Mouse (Mus musculus) limb, embryonic 15.5 days (tissue): ENCODE measurements around the gene Wasf2. TPM values are rescaled to one million over a fixed set of nuclear protein-coding genes. Genes with fewer than 3 reads are reported as not detected.

ENCODE experiments used
- ATAC-seq: fragments of 200-750 bp; cut with Nextera tagmentation; 2 replicates; pipeline ENCODE4 v1.8.0; 2017; ENCODE audit warnings: low read depth, moderate TSS enrichment; ENCODE audit not compliant: insufficient number of reproducible peaks, low FRiP score, low TSS enrichment
- H3K27ac ChIP-seq: fragments of 300-500 bp; sonication (generic); 2 replicates; pipeline ENCODE4 v1.5.1; 2015; ENCODE audit warnings: moderate library complexity, mild to moderate bottlenecking, inconsistent platforms
- H3K27me3 ChIP-seq: fragments of 300-500 bp; sonication (generic); 2 replicates; pipeline ENCODE4 v1.6.1; 2015; ENCODE audit warnings: inconsistent platforms
- H3K36me3 ChIP-seq: fragments of 300-500 bp; sonication (generic); 2 replicates; pipeline ENCODE4 v1.6.1; 2015; ENCODE audit warnings: inconsistent platforms
- H3K4me1 ChIP-seq: fragments of 300-500 bp; sonication (generic); 2 replicates; pipeline ENCODE4 v1.6.1; 2015; ENCODE audit warnings: inconsistent platforms
- H3K4me2 ChIP-seq: fragments of 300-500 bp; sonication (generic); 2 replicates; pipeline ENCODE4 v1.6.1; 2015; ENCODE audit warnings: mild to moderate bottlenecking, inconsistent platforms
- H3K4me3 ChIP-seq: fragments of 300-500 bp; sonication (generic); 2 replicates; pipeline ENCODE4 v1.5.1; 2015; ENCODE audit warnings: mild to moderate bottlenecking, inconsistent platforms
- H3K9ac ChIP-seq: fragments of 300-500 bp; sonication (generic); 2 replicates; pipeline ENCODE4 v1.6.1; 2015; ENCODE audit warnings: inconsistent platforms
- H3K9me3 ChIP-seq: fragments of 300-500 bp; sonication (generic); 2 replicates; pipeline ENCODE4 v1.6.1; 2016; ENCODE audit warnings: inconsistent platforms
- WGBS: fragments of 180-500 bp; shearing (Covaris S2); methylation state at CpG from one replicate; pipeline ENCODE4 v1.1.7; 2015; 5-methylcytosine and 5-hydroxymethylcytosine counted together
- polyA plus RNA-seq: library from polyadenylated mRNA; unstranded; fragments of >200 nt; fragmentation: Nextera tagmentation; extraction: Ambion mirVana; gene quantifications from 2 replicates; pipeline ENCODE4 v1.2.1, GENCODE M21; 2015

Gene Wasf2
- polyA plus RNA-seq, result 117 and 129 TPM in 2 replicates

- under 1% methylated on average over 63 of the region's 65 CpGs for WGBS
- H3K9ac ChIP-seq, result peak within 1 kb of the TSS; percentile 93
- peak within 1 kb of the TSS; percentile 95 for H3K4me3 ChIP-seq
- H3K27me3 ChIP-seq, result no peaks in the 10 kb centered on the region
- H3K27ac ChIP-seq, result peak within 1 kb of the TSS; percentile 91
- peak within 1 kb of the TSS; percentile 78 for H3K4me2 ChIP-seq
- ATAC-seq, result peak; percentile 94
- peaks cover 14% of the 10 kb centered on the region for H3K4me1 ChIP-seq
- no peaks in the 10 kb centered on the region for H3K9me3 ChIP-seq
- H3K36me3 ChIP-seq, result peaks cover 6% of the 10 kb centered on the region; the same call in 1 of the 2 replicates
Measured at GRCm38 (mm10) chr4:133129931-133130889, at the start of gene Wasf2. Gene Wasf2 (plus strand): TSS chr4:133130505.

DNA sequence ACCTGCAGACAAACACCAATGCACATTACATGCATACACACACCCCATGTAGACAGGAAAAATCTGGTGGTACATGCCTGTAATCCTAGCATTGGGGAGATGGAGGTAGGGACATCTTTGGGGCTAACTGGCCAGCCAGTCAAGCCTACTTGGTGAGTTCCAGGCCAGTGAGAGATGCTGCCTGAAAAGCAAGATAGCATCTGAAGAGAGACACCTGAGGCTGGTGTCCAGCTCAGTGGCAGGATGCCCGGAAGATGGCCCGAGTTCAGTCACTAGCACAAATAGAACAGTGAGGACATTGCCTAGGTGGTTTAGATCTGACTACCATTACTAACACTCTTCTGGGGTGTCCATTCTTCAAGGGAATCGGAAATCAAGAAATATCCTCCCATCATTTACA lies 49.4 kb upstream of the Wasf2 start:
- 89% methylated on average over 3 of the region's 3 CpGs for WGBS

GRCm38 (mm10) chr4:133082216-133082773 lies 48.0 kb upstream of the Wasf2 start:
- no peak for ATAC-seq
- H3K27me3 ChIP-seq, result no peaks in the 10 kb centered on the region
- no peak overlapping the region for H3K4me2 ChIP-seq
- H3K4me3 ChIP-seq, result no peak overlapping the region
- H3K4me1 ChIP-seq, result peaks cover 55% of the 10 kb centered on the region
- 67% methylated on average over 6 of the region's 6 CpGs for WGBS
- no peak overlapping the region for H3K9ac ChIP-seq
- peak overlapping the region; percentile 51 for H3K27ac ChIP-seq
- H3K36me3 ChIP-seq, result peaks cover 33% of the 10 kb centered on the region
- no peaks in the 10 kb centered on the region for H3K9me3 ChIP-seq

More for the DNA sequence above, 49.4 kb upstream of the Wasf2 start:
- no peaks in the 10 kb centered on the region for H3K27me3 ChIP-seq
- no peak overlapping the region for H3K9ac ChIP-seq
- H3K9me3 ChIP-seq, result no peaks in the 10 kb centered on the region
- ATAC-seq, result no peak
- no peak overlapping the region for H3K4me3 ChIP-seq
- peaks cover 45% of the 10 kb centered on the region for H3K4me1 ChIP-seq
- H3K27ac ChIP-seq, result no peak overlapping the region
- H3K4me2 ChIP-seq, result no peak overlapping the region
- H3K36me3 ChIP-seq, result peaks cover 46% of the 10 kb centered on the region

DNA sequence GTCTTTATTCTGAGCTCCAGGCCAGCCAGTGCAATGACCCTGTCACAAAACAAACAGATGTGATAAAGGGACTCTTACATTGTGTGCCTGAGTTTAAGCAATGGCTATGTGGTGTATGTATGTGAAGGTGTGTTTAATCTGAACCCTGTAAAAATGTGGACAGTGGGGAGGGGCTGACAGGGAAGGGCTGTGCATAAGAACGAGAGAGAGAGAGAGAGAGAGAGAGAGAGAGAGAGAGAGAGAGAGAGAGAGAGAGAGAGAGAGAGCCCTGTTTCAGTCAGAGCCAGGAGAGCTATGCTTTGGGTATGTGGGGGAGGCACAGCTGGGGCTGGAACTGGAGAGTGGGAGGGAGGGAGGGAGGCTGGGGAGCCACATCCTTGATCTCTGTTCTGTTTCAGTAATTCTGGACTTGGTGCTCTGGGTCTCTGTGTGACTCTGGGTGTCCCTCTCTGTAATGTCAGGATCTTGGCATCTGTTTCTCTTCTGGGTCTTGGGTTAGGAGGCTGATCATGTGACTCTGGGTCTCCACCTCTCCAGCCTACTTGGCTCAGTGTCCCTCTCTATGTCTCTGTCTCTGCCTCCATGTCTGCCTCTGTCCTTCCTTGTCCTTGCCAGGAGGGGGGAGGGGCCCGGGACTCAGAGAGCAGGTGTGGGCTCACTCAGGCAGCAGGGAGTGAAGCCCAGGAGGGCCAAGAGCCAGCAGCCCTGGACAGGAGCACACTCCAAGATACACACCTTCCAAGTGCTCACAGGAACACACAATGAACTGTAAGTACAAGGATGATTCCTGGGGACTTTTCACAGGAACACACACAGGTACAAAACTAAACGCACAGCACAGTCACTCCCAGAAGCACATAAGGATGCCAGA lies 46.1 kb upstream of the Wasf2 start:
- WGBS, result 5% methylated on average over 3 of the region's 3 CpGs
- no peaks in the 10 kb centered on the region for H3K9me3 ChIP-seq
- H3K4me3 ChIP-seq, result peak overlapping the region; percentile 39; the same call in 1 of the 2 replicates
- peak; percentile 36; the same call in 1 of the 2 replicates for ATAC-seq
- peaks cover 59% of the 10 kb centered on the region for H3K4me1 ChIP-seq
- H3K9ac ChIP-seq, result 0 out of 2 replicates have a peak overlapping the region, but pooled peaks have one; percentile 42
- H3K27ac ChIP-seq, result peak overlapping the region; percentile 82
- peak overlapping the region; percentile 97; the same call in 1 of the 2 replicates for H3K4me2 ChIP-seq
- H3K36me3 ChIP-seq, result peaks cover 16% of the 10 kb centered on the region
- no peaks in the 10 kb centered on the region for H3K27me3 ChIP-seq

GRCm38 (mm10) chr4:133085011-133085782 lies 45.1 kb upstream of the Wasf2 start:
- Histone ChIP-seq H3K4me2 (peak overlapping the region; percentile 97), H3K9me3 (no peaks in the 10 kb centered on the region), H3K27ac (peak overlapping the region; percentile 82), H3K4me1 (peaks cover 68% of the 10 kb centered on the region), H3K4me3 (peak overlapping the region; percentile 39), H3K27me3 (no peaks in the 10 kb centered on the region), H3K9ac (peak overlapping the region; percentile 42), H3K36me3 (peaks cover 6% of the 10 kb centered on the region)
- no peak for ATAC-seq
- WGBS, result 2% methylated on average over 53 of the region's 53 CpGs

DNA sequence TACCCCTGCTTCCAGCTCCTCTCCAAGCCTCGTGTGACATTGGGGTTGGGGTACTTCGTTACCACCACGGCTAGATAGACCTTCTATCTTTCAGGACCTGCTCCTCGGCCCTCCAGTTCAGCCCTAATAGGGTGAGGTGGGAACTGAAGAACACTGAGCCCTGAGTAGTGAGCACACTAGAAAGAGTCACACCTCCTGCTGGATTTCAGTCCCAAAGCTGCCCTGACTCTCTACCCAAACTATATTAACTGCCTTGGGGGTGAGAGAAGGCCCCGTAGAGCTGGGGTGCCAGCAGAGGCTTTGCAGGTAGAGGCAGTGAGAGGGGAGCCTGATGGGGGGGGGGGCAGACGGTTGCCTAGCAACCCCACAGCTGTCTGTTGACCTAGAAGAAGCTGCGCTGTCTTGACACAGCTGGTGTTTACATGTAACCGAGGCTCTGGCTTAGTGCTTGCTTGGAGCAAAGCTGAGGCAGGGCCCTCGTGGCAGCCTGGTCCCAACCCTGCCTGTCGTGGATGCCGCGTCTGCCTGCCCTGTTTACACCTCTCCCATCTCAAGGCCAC lies 44.4 kb upstream of the Wasf2 start:
- Histone ChIP-seq H3K4me1 (peaks cover 75% of the 10 kb centered on the region), H3K9me3 (no peaks in the 10 kb centered on the region), H3K4me2 (peak overlapping the region; percentile 97), H3K27me3 (no peaks in the 10 kb centered on the region), H3K9ac (peak overlapping the region; percentile 42; the same call in 1 of the 2 replicates), H3K4me3 (peak overlapping the region; percentile 39; the same call in 1 of the 2 replicates), H3K36me3 (no peaks in the 10 kb centered on the region; the same call in 1 of the 2 replicates), H3K27ac (peak overlapping the region; percentile 82)
- no peak for ATAC-seq
- WGBS, result 13% methylated on average over 12 of the region's 12 CpGs

DNA sequence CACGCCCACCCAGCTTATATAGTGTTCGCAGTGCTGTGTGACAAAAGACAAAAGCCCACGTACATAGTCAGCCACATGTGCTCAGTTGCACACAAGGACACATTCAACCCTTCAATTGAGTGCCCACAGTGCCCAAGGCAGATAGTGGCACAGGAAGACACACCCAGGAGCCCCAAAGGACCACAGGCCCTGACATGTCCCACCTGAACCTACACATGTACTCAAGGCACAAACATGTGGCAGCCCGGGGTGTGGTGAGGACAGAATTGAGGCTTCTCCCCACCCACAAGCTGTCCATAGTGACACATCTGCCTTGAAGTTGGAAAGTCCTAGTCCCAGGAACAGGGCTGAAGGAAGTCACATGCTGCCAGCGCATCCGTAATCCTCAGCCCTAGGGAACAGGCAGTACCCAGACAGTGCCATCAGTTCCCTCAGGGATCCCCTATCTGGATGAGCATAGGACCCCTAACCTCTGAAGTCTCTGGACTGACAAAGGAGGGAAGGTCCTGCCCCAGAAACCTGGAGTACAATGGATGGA lies 43.1 kb upstream of the Wasf2 start:
- ATAC-seq, result no peak
- Histone ChIP-seq H3K36me3 (no peaks in the 10 kb centered on the region), H3K27ac (peak overlapping the region; percentile 80), H3K27me3 (no peaks in the 10 kb centered on the region), H3K4me3 (no peak overlapping the region), H3K9me3 (no peaks in the 10 kb centered on the region), H3K9ac (no peak overlapping the region), H3K4me2 (no peak overlapping the region), H3K4me1 (peaks cover 83% of the 10 kb centered on the region)
- 80% methylated on average over 6 of the region's 6 CpGs for WGBS

DNA sequence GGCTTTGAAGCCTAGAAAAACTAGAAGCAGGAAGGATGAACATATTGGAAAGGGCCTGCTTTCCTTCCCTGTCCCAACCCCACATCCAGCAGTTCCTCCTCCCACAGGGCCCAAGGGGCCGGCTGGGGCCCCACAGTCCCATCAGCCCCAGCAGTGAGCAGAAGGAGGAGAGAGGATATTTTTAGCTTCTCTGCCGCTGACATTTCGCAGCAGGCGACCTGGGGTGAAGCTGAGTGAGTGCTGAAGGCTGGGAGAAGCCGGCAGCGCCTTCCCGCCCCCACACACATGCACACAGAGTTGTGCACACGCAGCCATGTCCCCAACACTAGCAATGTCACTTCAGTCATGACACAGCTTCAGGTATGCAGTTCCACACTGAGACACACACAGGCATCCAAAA lies 42.5 kb upstream of the Wasf2 start:
- WGBS, result 27% methylated on average over 8 of the region's 8 CpGs
- peaks cover 84% of the 10 kb centered on the region for H3K4me1 ChIP-seq
- no peak overlapping the region for H3K4me2 ChIP-seq
- no peaks in the 10 kb centered on the region for H3K27me3 ChIP-seq
- no peak for ATAC-seq
- H3K9me3 ChIP-seq, result no peaks in the 10 kb centered on the region
- H3K9ac ChIP-seq, result no peak overlapping the region
- H3K27ac ChIP-seq, result peak overlapping the region; percentile 80
- no peaks in the 10 kb centered on the region for H3K36me3 ChIP-seq
- no peak overlapping the region for H3K4me3 ChIP-seq

DNA sequence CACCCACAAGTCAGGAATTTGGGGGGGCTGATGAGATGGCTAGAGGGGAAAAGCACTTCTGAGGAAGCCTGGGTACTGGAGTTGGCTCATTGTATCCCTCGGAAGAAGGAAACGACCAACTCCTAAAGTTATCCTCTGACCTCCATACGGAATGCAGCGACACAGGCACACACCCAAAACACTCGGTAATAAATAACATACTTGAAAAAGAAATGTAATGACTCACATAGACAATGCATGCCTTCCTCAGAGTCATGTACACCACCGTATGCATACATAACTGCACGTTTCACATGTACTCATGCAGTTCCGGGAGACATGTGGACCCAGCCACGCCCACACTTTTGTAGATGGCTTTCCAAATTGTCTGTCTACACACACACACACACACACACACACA lies 41.0 kb upstream of the Wasf2 start:
- H3K4me3 ChIP-seq, result no peak overlapping the region
- H3K27ac ChIP-seq, result peak overlapping the region; percentile 94
- H3K4me1 ChIP-seq, result peaks cover 88% of the 10 kb centered on the region
- H3K36me3 ChIP-seq, result no peaks in the 10 kb centered on the region
- H3K9ac ChIP-seq, result no peak overlapping the region
- WGBS, result 53% methylated on average over 9 of the region's 9 CpGs
- no peak for ATAC-seq
- H3K4me2 ChIP-seq, result no peak overlapping the region
- H3K27me3 ChIP-seq, result no peaks in the 10 kb centered on the region
- no peaks in the 10 kb centered on the region for H3K9me3 ChIP-seq

DNA sequence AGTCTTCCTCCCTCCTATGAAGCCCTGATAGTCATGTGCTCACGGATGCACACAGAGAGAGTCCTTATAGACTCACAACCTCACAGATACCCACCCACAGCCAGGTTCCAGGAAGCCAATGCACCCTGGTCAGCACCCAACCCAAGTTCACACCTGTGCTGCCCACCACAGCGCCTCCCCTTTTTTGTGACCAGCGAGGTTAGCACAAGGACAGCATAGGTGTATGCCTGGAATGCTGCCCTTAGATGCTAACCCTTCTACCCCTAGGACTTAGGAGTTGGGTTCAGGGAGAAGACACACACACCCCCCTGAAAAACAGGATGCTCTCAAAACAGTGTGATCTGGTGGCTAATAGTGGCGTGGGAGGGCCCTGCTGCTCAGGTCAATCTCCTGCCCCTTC lies 40.5 kb upstream of the Wasf2 start:
- ATAC-seq, result no peak
- peaks cover 88% of the 10 kb centered on the region for H3K4me1 ChIP-seq
- no peak overlapping the region for H3K4me3 ChIP-seq
- no peak overlapping the region; the same call in 1 of the 2 replicates for H3K4me2 ChIP-seq
- H3K27ac ChIP-seq, result peak overlapping the region; percentile 94
- H3K9me3 ChIP-seq, result no peaks in the 10 kb centered on the region
- no peaks in the 10 kb centered on the region for H3K27me3 ChIP-seq
- no peaks in the 10 kb centered on the region for H3K36me3 ChIP-seq
- 65% methylated on average over 4 of the region's 4 CpGs for WGBS
- H3K9ac ChIP-seq, result no peak overlapping the region
